Mouse (Mus musculus) T-helper 2 cell (primary cell): Measurements from ENCODE around the gene Nat9.

ENCODE experiments used
- in situ Hi-C: fragments of 300-600 bp; cut with MboI, MseI; formaldehyde crosslinking; loops from one replicate; pipeline ENCODE4 v1.15.1; 2025; ENCODE audit warnings: high pct_unique_total_duplicates

Nat9 gene

GRCm38 (mm10) chr11:115187693-115188092, at the start of gene Nat9:
TSS of gene Nat9 (minus strand) at chr11:115187859.
- in situ Hi-C loops, result no loop called here

DNA sequence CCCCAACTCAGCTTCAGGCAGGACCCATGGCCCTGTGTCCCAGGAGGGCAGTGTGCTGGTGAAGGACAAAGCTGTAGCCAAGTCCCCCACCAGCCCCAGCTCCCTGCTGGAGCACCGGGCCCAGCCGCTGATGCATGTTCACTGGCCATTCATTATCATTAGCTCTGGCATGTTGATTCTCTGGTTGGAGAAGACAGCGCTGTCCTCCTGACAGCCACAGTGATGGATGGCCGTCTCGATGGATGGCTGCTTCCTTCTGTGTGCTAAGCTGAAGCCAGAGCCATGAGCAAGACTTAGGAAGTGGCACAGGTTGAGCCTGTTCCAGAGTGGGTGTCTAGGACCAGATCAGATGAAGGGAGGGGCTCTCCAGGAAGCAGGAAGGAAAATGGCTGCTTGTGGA, 48.9 kb upstream of the Nat9 start:
- in situ Hi-C loops, result no loop called here

DNA sequence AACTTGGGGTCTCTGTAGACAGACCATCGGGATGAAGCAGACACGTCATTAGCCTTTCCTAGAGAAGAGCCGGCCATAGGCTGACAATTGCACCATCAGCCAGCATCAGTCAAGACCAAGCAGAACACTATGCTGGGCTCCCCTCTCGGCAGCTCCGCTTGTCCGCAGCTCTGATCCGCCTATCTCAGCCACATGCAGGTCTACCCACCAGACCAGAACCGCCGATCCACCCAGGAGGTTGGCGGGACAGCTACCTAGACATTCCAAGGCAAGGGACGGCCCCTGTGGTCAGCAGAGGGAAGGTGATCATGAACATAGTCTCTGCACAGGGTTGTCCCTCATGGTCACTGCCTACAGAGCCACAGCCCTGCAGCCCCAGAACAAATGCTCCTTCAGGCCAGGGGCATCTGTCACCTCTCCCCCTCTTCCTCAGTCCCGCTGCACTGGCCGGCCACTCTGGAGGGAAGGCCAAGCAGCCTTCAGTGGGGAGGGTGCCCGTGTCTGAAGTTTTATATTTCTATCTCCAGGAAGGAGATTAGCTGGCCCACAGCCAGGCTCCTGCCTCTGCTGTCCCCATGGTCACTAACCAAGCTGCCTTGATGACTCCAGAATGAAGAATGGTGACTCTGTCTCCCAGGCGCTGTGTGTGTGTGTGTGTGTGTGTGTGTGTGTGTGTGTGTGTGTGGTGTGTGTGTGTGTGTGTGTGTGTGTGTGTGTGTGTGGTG, 46.8 kb upstream of the Nat9 start:
- in situ Hi-C loops, result no loop called here

DNA sequence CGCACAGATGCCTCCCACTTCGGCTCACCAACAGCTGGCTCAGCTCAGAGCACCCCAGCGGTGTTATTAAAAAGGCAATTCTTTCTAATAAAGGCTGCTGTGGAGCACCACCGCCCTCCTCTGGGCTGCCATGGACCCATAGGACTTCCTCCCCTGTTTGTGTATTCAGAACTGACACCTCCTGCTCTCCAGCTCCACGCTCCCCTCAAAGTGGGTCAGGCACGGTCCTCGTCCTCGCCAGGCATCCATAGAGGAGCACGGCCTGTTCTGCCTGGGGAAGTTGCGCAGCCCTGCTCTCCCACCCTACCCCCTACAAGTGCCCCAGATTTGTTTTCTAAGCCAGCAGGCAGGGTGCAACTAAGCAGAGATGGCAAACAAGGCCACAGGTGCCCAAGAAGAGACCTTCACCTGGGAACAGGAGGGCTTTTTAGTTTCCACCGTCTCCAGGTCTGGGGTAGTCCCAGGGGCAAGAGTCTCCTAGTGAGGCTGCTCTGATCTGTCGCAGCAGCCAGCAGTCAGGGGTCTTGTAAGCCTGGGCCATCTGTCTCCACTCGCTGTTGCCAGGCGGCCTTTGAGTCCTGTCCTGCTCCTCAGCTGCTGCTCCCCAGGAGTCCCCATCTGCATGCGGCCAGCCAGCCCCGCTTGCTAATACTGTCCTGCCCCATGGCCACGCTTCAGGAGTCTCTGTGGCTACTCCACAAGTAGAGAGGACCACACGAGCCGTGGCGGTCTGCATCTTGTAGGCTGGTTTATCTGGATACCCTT, 46.0 kb upstream of the Nat9 start:
- in situ Hi-C loops, result no loop called here

GRCm38 (mm10) chr11:115232889-115233288, 45.2 kb upstream of the Nat9 start:
- in situ Hi-C loops, result no loop called here

DNA sequence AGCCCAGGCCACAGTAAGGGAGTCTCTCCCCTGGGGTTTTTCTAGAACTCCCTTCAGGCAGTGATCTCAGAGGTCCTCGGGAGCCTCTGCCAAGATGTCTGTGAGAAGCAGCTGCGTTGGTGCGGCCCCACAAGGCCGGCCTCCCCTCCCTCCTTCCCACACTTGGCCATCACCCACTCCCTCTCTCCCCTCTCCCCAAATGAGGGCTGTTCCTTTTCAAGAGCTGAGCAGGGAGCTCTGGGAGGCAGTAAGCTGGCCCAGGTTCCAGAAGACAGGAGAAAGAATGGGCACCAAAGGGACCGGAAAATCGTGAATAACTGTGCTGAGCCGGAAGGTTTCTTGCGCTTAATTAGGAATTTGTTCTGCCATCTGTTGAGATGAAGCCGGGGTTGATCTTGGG, 44.3 kb upstream of the Nat9 start:
- in situ Hi-C loops, result no loop called here

GRCm38 (mm10) chr11:115231168-115231915, 43.7 kb upstream of the Nat9 start:
- in situ Hi-C loops, result no loop called here

DNA sequence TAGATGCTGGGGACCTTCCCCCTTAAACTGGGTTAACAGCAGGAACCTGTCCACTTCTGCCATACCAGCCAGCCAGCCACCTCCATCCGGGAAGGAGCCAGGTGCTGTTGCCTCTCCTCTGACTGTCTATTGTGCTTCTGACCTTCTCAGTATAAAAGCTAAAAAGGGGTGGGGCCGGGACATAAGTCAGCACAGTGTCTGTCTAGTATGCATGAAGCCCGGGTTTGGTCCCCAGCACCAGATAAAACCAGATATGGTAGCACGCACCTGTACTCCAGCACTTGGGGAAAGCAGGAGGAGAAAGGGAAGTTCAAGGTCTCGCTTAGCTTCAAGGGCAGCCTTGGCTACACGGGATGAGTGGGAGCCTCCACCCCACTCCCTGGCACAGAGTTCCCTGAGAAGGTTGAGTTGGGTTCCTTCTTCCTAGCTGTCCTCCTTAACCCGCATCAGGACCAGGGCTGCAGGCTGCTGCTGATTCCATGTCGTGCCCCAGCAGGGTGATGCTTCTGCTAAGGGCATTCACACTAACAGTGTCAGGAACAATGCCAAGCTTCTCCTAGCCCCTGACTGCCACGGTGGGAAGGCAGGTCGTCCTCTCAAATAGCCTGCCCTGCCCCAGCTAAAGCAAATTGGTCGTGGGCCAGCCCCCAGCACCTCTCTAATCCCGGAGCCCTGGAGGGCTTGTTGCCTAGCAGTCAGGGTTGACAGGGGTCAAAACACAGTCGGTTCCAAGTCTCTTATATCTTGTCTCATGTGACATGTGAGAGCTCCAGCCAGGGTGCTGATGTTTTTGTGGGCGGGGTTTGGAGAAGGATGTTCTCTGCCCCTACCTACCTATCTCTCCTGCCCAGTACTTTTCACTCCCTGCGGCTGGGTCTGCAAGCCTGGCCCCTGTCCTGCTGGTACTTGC, 41.6 kb upstream of the Nat9 start:
- in situ Hi-C loops, result no loop called here

DNA sequence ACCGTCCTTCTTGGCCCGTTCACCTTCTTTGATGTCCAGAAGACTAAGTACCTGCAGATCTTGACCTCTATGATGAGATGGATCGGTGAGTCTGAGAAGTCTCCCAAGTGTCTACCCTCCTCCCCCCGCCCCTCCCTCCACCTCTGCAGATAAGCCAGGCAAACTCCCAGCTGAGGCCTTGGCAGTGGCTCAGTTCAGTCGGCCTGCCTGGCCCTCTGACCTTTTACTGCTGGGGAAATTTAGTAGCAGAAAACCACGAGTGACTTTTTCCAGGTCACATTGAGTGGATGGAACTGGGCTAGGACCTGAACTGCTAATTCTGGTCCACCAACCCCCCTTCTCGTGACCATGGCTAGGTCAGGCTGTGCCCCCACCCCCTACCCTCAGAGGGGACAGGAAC, 40.8 kb upstream of the Nat9 start:
- in situ Hi-C loops, result no loop called here

DNA sequence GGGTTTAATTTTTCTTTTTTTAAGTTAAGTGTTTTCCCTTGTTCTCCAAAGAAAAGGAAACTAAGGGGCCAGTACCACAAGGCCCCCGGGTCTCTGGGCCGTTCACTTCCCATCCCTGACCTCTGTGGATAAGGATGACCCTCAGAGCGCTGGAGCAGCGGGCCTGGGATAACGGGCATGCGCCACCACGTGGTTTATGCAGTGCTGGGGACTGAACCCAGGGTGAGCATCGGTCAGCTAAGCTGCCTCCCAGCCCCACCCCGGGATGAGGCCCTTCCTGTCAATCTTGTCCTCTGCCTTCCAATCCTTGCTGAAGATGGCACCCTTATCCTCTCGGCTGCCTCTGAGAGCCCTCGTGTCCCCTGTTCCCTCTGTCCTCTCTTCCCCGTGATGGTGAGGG, 40.0 kb upstream of the Nat9 start:
- in situ Hi-C loops, result no loop called here

DNA sequence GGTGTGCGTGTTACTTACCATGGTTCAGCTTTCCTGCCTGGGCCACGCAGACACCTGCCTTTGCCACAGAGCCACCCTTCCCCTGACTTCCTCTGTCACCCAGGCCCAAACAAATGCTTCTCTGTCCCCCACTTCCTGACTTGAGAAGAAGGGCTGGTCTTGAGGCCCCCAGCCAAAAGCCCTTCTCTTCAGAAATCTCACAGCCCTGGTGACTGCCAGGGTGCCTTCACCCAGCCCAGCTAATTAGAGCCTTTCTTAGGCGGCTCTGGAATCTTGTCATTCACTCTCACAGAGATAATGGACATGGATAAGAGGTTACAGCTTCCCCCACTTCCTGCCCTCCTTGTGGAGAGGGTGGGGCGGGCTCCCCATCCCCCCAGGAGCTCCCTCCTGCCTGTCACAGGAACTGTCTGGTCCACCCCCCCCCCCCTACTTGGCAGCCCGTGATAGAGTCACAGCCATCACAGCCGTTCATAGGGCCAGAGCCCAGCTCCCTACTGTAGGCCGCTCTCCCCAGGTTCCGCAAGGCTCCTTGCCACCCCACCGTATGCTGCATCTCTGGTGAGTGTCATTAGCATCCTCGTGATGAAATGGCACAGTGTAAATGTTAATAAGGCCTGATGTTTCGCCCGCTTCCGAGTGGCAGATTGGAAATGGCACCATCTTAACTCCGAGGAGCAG, 39.3 kb upstream of the Nat9 start:
- in situ Hi-C loops, result no loop called here

GRCm38 (mm10) chr11:115225301-115225700, 37.6 kb upstream of the Nat9 start:
- in situ Hi-C loops, result no loop called here

DNA sequence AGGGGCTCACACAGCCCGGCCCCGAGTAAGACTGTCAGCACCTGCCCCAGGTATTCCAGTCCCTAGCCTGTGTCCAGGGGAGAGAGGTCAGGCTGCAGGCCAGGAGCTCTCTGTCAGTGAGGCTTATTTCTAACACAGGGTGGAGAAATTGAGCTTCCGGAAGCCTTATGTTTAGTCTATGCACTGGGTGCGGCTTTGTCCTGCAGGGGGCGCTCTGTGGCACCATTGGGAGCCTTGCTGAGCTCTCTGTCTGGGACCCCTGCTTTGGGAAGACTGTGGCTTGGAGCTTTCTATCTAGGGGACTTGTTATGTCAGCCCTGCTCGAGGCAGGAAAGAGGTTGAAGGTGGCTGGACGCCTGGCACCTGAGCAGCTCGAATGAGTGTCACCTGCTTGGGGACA, 37.2 kb upstream of the Nat9 start:
- in situ Hi-C loops, result no loop called here

DNA sequence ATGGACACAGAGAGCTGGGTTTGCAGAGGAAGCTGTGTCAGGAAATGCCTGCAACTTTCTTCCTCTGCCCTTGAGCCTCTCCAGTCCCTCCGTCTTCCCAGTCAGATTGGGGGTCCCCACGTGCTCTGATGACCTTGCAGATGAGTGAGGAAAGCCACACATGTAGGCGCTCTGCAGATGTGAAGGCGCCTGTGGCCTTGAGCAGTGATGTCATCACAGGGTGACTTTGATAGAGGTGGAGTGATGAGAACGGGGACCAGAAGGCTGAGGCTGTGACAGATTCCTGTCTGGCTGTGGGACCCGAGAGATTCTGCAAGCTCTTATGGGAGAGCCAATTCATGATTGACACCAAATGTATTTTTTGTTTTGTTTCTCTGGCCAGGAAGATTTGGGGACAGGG, 36.2 kb upstream of the Nat9 start:
- in situ Hi-C loops, result no loop called here

DNA sequence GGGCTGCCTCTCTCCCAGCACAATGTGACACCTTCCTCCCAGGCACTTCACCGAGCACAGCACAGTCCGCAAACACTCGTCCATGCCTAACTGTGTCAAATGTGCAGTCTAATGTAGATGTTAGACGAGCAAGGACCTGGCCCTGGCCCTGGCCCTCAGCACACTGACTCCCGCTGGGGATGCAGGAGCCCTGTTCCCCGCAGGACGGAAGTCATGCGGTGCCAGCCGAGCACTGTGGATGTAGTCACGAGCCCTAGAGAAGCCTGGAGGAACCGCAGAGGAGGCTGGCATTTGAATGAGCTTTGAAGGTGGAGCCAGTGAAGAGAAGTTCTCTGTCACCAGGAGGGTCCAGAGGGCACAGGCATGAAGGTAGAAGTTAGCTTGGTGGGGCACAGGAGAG, 35.8 kb upstream of the Nat9 start:
- in situ Hi-C loops, result no loop called here

DNA sequence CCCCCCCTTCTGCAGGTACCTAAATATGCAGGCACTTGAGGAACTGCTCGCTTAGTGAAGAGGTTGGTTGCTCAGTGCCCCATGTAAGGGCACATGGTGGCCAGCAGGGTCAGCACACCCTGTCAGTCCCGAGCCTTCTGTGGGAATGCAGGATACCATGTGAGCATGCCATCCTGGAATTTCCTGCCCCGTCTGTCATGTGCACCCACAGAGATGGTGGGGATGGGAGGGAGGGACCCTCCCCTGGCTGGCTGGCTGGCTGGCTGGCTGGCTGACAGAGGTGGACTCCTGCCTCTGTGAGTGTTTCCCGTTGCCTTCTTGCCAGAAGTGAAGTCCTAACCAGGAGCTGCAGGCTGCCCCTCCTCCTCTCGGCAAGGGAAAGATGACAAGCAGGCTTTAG, 34.9 kb upstream of the Nat9 start:
- in situ Hi-C loops, result no loop called here

GRCm38 (mm10) chr11:115222077-115222476, 34.4 kb upstream of the Nat9 start:
- in situ Hi-C loops, result no loop called here

DNA sequence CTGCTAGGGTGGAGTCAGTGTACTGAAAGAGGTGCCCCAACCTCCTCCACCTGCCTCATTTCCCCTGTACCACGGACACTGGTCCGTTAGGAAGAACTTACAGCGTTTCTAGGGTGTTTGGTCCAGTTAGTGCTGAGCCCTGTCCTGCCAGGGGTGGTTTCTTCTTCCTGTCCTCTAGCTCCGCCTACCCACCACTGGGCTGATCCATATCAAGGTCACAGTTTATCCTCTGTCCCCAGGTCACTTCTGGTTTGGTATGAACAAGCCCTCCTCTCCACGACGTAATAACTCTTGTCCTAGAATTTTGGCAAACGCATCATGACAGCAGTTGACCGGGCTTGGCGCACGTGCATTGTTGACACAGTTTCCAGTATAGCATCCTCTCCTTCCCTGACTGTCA, 32.0 kb upstream of the Nat9 start:
- in situ Hi-C loops, result no loop called here

DNA sequence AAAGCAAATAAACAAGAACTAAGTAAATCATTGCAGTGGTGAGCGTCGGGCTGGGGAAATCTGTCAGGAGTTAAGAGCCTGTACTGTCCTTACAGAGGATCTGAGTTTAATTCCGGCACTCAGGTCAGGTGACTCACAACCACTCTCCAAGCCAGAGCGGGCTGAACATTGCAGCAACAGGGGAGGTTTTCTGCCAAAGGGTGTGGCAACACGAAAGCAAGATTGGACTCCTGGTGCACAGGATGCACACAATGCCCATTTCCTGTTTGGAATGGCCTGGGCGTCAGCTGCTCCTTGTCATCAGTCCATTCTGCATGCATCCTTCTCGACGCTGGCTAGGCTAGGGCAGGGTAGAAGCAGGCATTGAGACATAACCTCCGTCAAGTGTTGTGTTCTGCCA, 31.6 kb upstream of the Nat9 start:
- in situ Hi-C loops, result no loop called here

GRCm38 (mm10) chr11:115217439-115218410, 30.1 kb upstream of the Nat9 start:
- in situ Hi-C loops, result no loop called here
